Mouse (Mus musculus): ENCODE measurements around the gene Mms22l.

- TF ChIP-seq GATA1 (IDR thresholded peaks at IDR 0.05; ENCODE audit: low read length) = no peak
- no peak for TF ChIP-seq TAL1 (IDR thresholded peaks at IDR 0.05; ENCODE audit: low read length)
Measured at GRCm38 (mm10) chr4:24609085-24609484, 112.8 kb downstream of the Mms22l start.
